Mouse (Mus musculus) kidney, postnatal 0 days (tissue): ENCODE data around the gene Igsf9b. TPM values are rescaled to one million over a fixed set of nuclear protein-coding genes. Genes with fewer than 3 reads are reported as not detected.
A peak's percentile ranks its signal among the peaks of the same experiment; 100 is the strongest.

Source experiments
- ATAC-seq: fragments of 200-750 bp; cut with Nextera tagmentation; replicated peaks from 2 replicates; pipeline ENCODE4 v1.8.0; 2017; ENCODE audit warnings: low read depth, moderate number of reproducible peaks, moderate TSS enrichment, moderate library complexity; ENCODE audit not compliant: low FRiP score
- DNase-seq: peaks from one replicate; pipeline ENCODE4 v3.0.0-alpha.2; 2016; ENCODE audit warnings: low spot score
- H3K27ac ChIP-seq: fragments of 300-500 bp; sonication (generic); 2 replicates; pipeline ENCODE4 v1.5.1; 2014; ENCODE audit warnings: mild to moderate bottlenecking
- H3K27me3 ChIP-seq: fragments of 300-500 bp; sonication (generic); 2 replicates; pipeline ENCODE4 v1.6.1; 2014; ENCODE audit warnings: low read length, mixed read lengths; ENCODE audit not compliant: insufficient read depth
- H3K36me3 ChIP-seq: fragments of 300-500 bp; sonication (generic); 2 replicates; pipeline ENCODE4 v1.6.1; 2014; ENCODE audit warnings: low read length, mixed read lengths; ENCODE audit not compliant: insufficient read depth
- H3K4me1 ChIP-seq: fragments of 300-500 bp; sonication (generic); replicated peaks from 2 replicates; pipeline ENCODE4 v1.6.1; 2014; ENCODE audit warnings: antibody characterized with exemption, low read length, mixed read lengths; ENCODE audit not compliant: insufficient read depth
- H3K4me2 ChIP-seq: fragments of 300-500 bp; sonication (generic); 2 replicates; pipeline ENCODE4 v1.6.1; 2014; ENCODE audit warnings: mild to moderate bottlenecking, low read length, moderate library complexity, mixed read lengths
- H3K4me3 ChIP-seq: fragments of 300-500 bp; sonication (generic); replicated peaks from 2 replicates; pipeline ENCODE4 v1.5.1; 2014; ENCODE audit warnings: low read depth, low read length
- H3K9ac ChIP-seq: fragments of 300-500 bp; sonication (generic); 2 replicates; pipeline ENCODE4 v1.6.1; 2014; ENCODE audit warnings: low read depth, low read length
- H3K9me3 ChIP-seq: fragments of 300-500 bp; sonication (generic); replicated peaks from 2 replicates; pipeline ENCODE4 v1.6.1; 2016; ENCODE audit warnings: low read length, inconsistent platforms, mixed read lengths
- CTCF ChIP-seq: IDR thresholded peaks from 2 replicates; pipeline ENCODE4 v1.5.1; 2016; ENCODE audit warnings: antibody characterized with exemption, low read depth, mild to moderate bottlenecking, moderate library complexity
- WGBS: fragments of 180-500 bp; shearing (Covaris S2); extraction: QIAGEN DNeasy Blood & Tissue Kit; methylation state at CpG from one replicate; pipeline ENCODE4 v1.1.7; 2014; 5-methylcytosine and 5-hydroxymethylcytosine counted together
- polyA plus RNA-seq: library from polyadenylated mRNA; unstranded; fragments of >200 nt; fragmentation: Nextera tagmentation; extraction: Ambion mirVana; gene quantifications from 2 replicates; pipeline ENCODE4 v1.2.1, GENCODE M21; 2015

Gene Igsf9b
- 1.0 and 1.4 TPM in 2 replicates for polyA plus RNA-seq

- peak; percentile 32; the same call in 1 of the 2 replicates for TF ChIP-seq CTCF
- ATAC-seq = peak; percentile 99
- Histone ChIP-seq H3K4me2 (peak within 1 kb of the TSS; percentile 79), H3K4me3 (peak within 1 kb of the TSS; percentile 54), H3K27ac (no peak within 1 kb of the TSS), H3K36me3 (no peaks in the 10 kb centered on the region), H3K9ac (no peak within 1 kb of the TSS), H3K9me3 (no peaks in the 10 kb centered on the region; the same call in 1 of the 2 replicates), H3K27me3 (peaks cover 17% of the 10 kb centered on the region; the same call in 1 of the 2 replicates), H3K4me1 (peaks cover 7% of the 10 kb centered on the region; the same call in 1 of the 2 replicates)
- WGBS = under 1% methylated on average over 40 of the region's 40 CpGs
- peak; percentile 90 for DNase-seq
Observed at GRCm38 (mm10) chr9:27298411-27299285, at the start of gene Igsf9b. Gene Igsf9b (plus strand): TSS chr9:27299204.

- Histone ChIP-seq H3K27ac (no peak overlapping the region), H3K4me2 (no peak overlapping the region), H3K36me3 (no peaks in the 10 kb centered on the region), H3K4me3 (no peak overlapping the region), H3K27me3 (no peaks in the 10 kb centered on the region), H3K9me3 (no peaks in the 10 kb centered on the region), H3K9ac (no peak overlapping the region), H3K4me1 (no peaks in the 10 kb centered on the region)
- DNase-seq (no peak), ATAC-seq (no peak)
- no peak for TF ChIP-seq CTCF
- WGBS = 68% methylated on average over 7 of the region's 7 CpGs
Observed at GRCm38 (mm10) chr9:27252034-27252714, 46.8 kb upstream of the Igsf9b start.

DNA sequence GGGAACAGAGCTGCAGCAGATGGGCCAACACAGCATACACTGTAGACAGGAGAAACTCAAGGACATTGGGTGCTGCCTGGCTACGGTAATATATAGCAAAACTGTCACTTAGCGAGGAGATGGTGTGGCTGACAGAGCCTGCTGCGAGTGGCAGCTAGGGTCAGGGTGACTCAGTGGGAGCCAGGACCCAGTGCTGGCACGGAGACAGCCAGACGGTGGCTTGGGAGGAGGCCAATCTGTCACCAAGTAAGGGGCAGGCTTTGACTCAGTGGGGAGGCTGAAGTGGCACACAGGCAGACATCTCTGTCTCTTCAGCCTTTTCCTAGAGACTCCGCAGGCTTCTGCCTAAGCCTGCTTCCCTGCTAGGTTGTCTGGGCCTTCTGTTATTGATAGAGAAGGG lies 42.5 kb upstream of the Igsf9b start:
- no peak overlapping the region for H3K4me2 ChIP-seq
- no peak overlapping the region for H3K9ac ChIP-seq
- no peaks in the 10 kb centered on the region for H3K9me3 ChIP-seq
- H3K4me1 ChIP-seq = no peaks in the 10 kb centered on the region
- H3K4me3 ChIP-seq = no peak overlapping the region
- DNase-seq = no peak
- no peak for TF ChIP-seq CTCF
- 78% methylated on average over 6 of the region's 6 CpGs for WGBS
- no peak for ATAC-seq
- H3K27ac ChIP-seq = no peak overlapping the region
- H3K27me3 ChIP-seq = no peaks in the 10 kb centered on the region
- H3K36me3 ChIP-seq = no peaks in the 10 kb centered on the region

DNA sequence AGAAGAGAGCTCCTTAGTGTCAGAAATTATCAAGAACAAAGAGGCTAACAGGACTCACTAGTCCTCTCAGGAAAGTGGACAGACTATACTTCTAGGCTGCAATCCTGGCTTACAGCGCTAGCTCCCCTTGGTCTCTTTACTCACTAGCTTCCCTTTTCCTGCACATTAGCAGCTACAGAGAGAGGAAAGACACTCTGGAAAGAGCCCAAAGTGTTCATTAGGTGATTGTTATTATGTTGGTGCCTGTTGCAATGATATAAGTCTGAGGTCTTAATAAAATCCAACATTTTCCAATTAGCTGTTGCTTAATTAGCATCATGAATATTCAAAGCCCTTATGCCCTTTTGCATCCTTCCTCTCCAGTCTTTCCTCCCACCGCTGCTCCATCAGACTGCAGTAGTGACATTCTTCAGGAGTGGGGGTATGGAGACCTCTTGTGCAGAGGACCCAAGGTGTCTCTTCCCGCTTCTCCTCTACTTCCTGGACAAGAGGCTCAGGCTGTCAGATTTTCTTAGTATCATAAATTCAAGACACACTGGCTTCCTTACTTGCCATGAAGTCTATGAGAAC lies 38.5 kb upstream of the Igsf9b start:
- Histone ChIP-seq H3K27ac (no peak overlapping the region), H3K36me3 (no peaks in the 10 kb centered on the region), H3K4me2 (no peak overlapping the region), H3K4me3 (no peak overlapping the region), H3K9ac (no peak overlapping the region), H3K4me1 (no peaks in the 10 kb centered on the region), H3K9me3 (no peaks in the 10 kb centered on the region), H3K27me3 (no peaks in the 10 kb centered on the region)
- 60% methylated on average over 3 of the region's 3 CpGs for WGBS
- ATAC-seq = no peak
- DNase-seq = no peak
- TF ChIP-seq CTCF = no peak

- Histone ChIP-seq H3K4me1 (no peaks in the 10 kb centered on the region), H3K36me3 (no peaks in the 10 kb centered on the region), H3K4me3 (no peak overlapping the region), H3K27ac (no peak overlapping the region), H3K27me3 (no peaks in the 10 kb centered on the region), H3K9me3 (no peaks in the 10 kb centered on the region), H3K4me2 (no peak overlapping the region), H3K9ac (no peak overlapping the region)
- WGBS = 66% methylated on average over 2 of the region's 2 CpGs
- no peak for TF ChIP-seq CTCF
- DNase-seq (no peak), ATAC-seq (no peak)
Observed at GRCm38 (mm10) chr9:27261905-27262304, 37.1 kb upstream of the Igsf9b start.

DNA sequence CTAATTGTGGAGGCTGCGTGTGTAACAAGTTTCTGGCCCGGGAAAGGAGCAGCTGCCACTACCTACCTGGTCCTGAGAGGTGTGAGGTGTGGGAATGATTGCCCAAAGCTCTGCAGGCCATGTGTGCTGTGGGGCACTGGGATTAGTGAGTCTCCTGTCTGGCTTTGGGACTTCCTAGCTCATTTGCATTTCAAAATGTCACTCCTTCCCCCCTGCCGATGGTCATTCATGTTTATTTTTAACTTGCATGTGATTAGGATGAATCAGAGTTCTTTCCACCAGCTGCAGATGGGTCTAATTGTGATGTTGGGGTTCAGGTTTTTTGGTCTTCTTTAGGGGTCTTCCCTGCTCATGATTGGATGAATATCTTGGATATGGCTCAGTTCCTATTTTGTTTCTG lies 34.0 kb upstream of the Igsf9b start:
- ATAC-seq = no peak
- Histone ChIP-seq H3K36me3 (no peaks in the 10 kb centered on the region), H3K9me3 (no peaks in the 10 kb centered on the region), H3K27ac (no peak overlapping the region), H3K4me2 (no peak overlapping the region), H3K9ac (no peak overlapping the region), H3K4me3 (no peak overlapping the region), H3K4me1 (no peaks in the 10 kb centered on the region), H3K27me3 (no peaks in the 10 kb centered on the region)
- no peak for TF ChIP-seq CTCF
- DNase-seq = no peak
- 56% methylated on average over 3 of the region's 3 CpGs for WGBS
